Mouse (Mus musculus): ENCODE results near the gene Mastl. TPM values are rescaled to one million over a fixed set of nuclear protein-coding genes. Genes with fewer than 3 reads are reported as not detected.

Mastl gene
- polyA plus RNA-seq (2017; shearing (Covaris generic)) = 0.40 TPM

GRCm38 (mm10) chr2:23155777-23156607 lies at the start of gene Mastl, which contains the start of gene Yme1l1:
TSS of gene Mastl (minus strand) at chr2:23156024.
TSS of gene Yme1l1 (plus strand) at chr2:23156369.

GRCm38 (mm10) chr2:23067552-23068369 lies 88.1 kb downstream of the Mastl start, which contains the start of gene Acbd5:
TSS of gene Acbd5 (plus strand) at chr2:23068167.

Other genes starting within 250 kb of the Mastl start
- 172 TPM for gene Abi1, start 115.8 kb downstream of the Mastl start, polyA plus RNA-seq (2017; shearing (Covaris generic))
- gene Acbd5, start 87.9 kb downstream of the Mastl start, polyA plus RNA-seq (2017; shearing (Covaris generic)) = 82.0 TPM
- gene Yme1l1, start 345 bp upstream of the Mastl start, polyA plus RNA-seq (2017; shearing (Covaris generic)) = 68.5 TPM
- not detected for gene 4931423N10Rik, start 51.5 kb upstream of the Mastl start, polyA plus RNA-seq (2017; shearing (Covaris generic))
- not detected for gene Nxph2, start 165.2 kb upstream of the Mastl start, polyA plus RNA-seq (2017; shearing (Covaris generic))